Mouse (Mus musculus) c-Kit-negative CD71-positive TER-119-positive erythroid progenitor cells, embryonic 14.5 days (primary cell): ENCODE measurements around the gene Chl1.

ENCODE experiments used
- DNase-seq: peaks from one replicate; pipeline ENCODE4 v3.0.0-alpha.2; 2013; ENCODE audit warnings: low read depth, low spot score

The Chl1 gene

GRCm38 (mm10) chr6:103542576-103542975, 32.2 kb downstream of the Chl1 start:
- DNase-seq, result no peak

DNA sequence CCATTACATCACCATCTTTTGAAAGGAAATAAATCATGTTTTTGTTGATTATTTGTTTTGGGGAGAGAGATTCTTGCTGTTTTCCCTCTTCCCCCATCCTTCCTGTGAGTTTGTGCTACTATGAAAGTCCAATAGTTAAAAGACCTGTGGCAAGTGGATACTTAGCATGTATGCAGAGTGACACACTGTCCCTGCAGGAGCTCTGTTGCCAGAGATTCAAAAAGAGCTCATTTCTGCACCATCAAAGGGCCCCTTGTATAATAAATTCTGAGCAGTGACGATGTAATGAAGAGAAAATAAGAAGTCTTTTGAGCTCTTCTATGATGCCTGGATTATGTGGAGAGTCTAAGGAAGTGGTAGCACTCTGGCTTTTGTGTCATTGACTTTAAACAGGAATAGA, 33.4 kb downstream of the Chl1 start:
- DNase-seq, result no peak

- DNase-seq, result no peak
These were observed 35.9 kb downstream of the Chl1 start for GRCm38 (mm10) chr6:103546314-103546713.

DNA sequence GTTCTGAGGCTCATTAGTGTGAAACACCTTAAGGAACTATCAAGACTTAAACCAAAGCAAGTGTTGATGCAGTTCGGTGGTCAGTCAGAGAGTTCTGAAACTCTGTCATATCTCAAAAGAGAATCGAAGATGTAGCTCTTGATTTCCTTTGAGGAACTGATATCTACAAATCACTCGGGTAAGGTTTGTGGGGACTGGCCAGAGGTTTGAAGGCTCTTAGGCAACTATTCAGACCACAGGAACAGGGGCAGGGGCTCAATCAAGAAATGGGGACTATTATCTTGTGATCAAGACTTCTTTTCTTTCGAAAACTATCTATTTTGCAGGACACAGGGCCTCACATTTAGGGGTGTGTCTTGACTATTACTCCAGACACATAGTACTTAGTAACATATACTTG, 39.5 kb downstream of the Chl1 start:
- no peak for DNase-seq

GRCm38 (mm10) chr6:103558037-103558893, 47.9 kb downstream of the Chl1 start:
- DNase-seq, result no peak

- DNase-seq, result no peak
These were observed 48.5 kb downstream of the Chl1 start for GRCm38 (mm10) chr6:103558894-103559225.

GRCm38 (mm10) chr6:103559344-103559743, 49.0 kb downstream of the Chl1 start:
- no peak for DNase-seq

DNA sequence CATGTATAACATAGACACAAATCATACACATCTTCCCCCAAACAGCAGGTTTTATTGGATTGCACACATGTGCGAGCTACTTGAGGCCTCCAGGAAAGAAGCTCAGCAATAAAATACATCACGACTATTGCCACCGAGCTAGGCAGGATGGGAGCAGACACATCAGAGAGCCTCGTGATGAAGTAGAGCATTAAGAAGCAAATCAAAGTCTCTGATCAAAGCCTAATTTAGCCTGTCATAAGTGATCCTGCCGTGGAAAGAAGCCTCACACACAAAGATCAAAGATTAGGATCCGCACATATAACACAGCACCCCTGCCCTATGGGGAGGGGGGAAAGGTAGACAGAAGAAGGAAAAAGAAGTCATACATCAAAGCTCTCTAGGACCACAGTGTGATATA, 54.4 kb downstream of the Chl1 start:
- DNase-seq, result no peak

DNA sequence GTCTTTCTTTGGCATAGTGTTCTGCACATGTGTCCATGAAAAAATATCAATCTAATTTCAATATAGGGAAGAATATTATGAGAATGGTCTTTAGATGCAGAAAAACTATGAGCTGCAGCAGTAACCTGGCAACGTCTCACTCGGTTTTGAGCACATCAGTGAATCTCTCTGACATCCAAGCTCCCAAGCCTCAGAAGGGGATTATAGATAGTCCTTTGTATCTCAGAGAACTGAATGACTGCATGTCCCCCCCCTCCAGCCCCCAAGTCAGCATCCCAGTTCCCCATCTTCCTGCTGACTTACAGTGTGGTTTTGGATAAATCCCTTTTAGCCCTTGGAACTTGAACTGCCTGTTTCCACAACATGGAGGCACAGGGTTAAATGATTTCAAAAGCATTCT, 56.9 kb downstream of the Chl1 start:
- no peak for DNase-seq

- DNase-seq, result no peak
These were observed 62.3 kb downstream of the Chl1 start for GRCm38 (mm10) chr6:103572659-103573058.

- DNase-seq, result no peak
These were observed 73.8 kb downstream of the Chl1 start for GRCm38 (mm10) chr6:103584224-103584623.

GRCm38 (mm10) chr6:103585667-103586066, 75.3 kb downstream of the Chl1 start:
- DNase-seq, result no peak

DNA sequence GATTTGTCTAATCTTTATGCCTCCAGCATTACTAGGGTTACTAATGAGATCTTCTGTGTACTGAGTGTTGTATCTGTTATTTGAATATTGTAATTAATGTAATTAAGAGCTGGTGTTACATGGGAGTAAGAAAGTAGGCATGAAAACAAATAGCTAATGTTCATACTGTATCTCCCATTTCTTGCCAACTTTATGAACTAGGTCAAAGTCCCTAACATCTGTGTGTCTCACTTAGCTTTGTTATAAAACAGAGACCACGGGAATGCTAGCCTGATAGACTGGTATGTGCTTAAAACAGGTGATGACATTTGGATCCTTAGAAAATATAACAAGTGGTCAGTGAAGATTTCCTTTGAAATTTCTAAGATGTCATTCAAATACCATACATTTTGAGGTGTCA, 75.7 kb downstream of the Chl1 start:
- no peak for DNase-seq

DNA sequence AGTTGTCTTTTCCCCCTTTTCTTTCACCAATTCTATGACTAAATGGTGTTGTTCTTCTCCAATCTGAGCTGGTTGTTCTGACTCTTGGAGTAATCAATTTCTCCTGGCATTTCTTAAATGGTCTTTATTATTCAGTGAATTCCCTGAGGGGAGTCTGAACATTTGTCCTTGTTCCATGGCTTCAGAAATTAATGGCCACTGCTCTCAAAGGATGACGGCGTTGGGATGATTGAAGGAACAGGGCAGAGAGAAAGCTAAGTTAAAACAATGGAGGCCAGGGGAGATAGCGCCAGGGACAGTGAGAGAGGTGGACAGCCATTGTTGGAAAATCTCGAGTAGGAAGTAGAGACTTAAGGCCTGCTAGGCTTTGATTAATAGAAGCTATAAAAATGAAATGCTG, 91.7 kb downstream of the Chl1 start:
- no peak for DNase-seq

GRCm38 (mm10) chr6:103610656-103611055, 100.3 kb downstream of the Chl1 start:
- no peak for DNase-seq

DNA sequence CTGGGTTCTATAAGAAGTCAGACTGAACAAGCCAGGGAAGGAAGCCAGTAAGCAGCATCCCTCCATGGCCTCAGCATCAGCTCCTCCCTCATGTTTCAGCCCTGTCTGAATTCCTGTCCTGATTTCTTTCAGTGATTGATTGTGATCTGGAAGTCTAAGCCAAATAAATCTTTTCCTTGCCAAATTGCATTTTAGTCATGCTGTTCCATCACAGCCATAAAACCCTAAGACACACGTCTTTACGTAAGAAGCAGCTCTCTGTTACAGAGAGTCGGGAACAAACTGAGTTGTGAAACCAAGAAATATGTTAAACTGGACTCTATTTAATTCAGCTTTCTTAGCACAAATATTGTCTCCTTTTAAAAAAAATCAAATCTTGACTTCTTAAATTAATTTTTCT, 102.2 kb downstream of the Chl1 start:
- DNase-seq, result no peak

GRCm38 (mm10) chr6:103613714-103614113, 103.3 kb downstream of the Chl1 start:
- DNase-seq, result no peak

- DNase-seq, result no peak
These were observed 105.7 kb downstream of the Chl1 start for GRCm38 (mm10) chr6:103615924-103616602.

DNA sequence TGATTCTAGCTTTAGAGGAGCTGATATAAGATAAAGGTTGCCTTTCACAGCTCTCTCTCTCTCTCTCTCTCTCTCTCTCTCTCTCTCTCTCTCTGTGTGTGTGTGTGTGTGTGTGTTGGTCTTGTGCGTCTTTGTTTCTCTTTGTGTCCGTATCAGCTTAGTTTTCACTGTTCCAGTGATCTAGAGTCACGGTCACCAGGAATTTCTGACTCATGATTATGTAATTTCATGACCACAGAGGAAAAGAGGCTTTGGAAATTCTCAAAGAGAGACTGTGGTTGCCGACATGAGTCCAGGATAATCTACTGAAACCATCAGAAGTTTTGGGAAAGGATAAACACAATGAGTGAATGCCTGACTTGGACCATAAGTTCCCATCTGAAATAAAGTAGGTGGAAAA, 110.5 kb downstream of the Chl1 start:
- DNase-seq, result no peak

DNA sequence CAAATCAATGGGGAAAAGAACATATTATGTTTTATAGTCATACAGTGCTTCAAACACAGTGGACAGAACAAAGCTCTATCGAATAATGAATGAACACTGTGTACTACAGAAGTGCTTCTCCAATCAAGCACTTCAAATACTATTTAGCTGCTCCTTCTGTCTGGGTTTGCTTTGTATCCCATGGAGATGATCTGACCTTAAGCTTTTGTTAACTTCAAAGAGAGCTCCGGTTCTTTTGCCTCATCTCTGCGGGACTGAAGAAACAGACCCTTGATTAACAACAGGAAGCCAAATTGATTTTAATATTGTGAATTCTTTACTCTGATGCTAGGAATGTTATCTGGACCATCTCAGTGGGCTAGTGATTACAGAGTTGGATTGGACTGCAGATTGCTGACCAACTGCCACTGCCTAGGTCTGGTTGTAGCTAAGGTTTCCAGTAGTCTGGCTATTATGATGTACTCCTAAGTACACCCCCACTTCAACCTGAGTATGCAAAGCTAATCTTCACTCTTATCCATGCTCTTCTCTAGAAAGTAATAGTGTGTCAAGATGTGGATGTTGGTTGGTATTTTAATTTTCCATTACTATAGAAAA, 111.8 kb downstream of the Chl1 start:
- DNase-seq, result no peak

DNA sequence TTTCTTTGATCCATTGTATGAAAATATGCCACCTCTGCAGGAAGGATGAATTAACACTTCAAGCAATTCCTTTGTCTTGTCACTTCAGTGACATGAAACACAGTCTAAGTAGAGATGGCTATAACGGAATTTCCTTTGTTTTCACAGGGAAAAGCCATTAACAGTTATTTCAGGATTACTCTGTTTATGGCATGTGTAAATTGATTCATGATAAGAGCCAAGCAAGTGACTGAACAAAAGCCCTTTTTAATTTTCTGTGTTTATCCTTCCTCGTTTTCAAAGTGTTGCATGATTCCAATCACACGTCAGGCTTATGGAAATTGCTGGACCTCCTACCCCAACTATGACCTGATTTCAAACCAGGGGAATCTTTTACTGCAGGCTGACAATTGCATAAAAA, 122.5 kb downstream of the Chl1 start:
- no peak for DNase-seq

- no peak for DNase-seq
These were observed 146.4 kb downstream of the Chl1 start for GRCm38 (mm10) chr6:103656778-103657177.

- DNase-seq, result no peak
These were observed 148.8 kb downstream of the Chl1 start for GRCm38 (mm10) chr6:103659173-103659572.
